Mouse (Mus musculus) kidney, embryonic 16.5 days (tissue): ENCODE data around the gene P3h2. TPM values are rescaled to one million over a fixed set of nuclear protein-coding genes. Genes with fewer than 3 reads are reported as not detected.

Source experiments
- ATAC-seq: fragments of 200-750 bp; cut with Nextera tagmentation; 2 replicates; pipeline ENCODE4 v1.8.0; 2017; ENCODE audit warnings: moderate TSS enrichment; ENCODE audit not compliant: low FRiP score, low TSS enrichment
- H3K27ac ChIP-seq: fragments of 300-500 bp; sonication (generic); 2 replicates; pipeline ENCODE4 v1.5.1; 2014; ENCODE audit warnings: low read length
- H3K27me3 ChIP-seq: fragments of 300-500 bp; sonication (generic); 2 replicates; pipeline ENCODE4 v1.6.1; 2014; ENCODE audit warnings: low read length, control low read depth, mixed read lengths; ENCODE audit not compliant: insufficient read depth
- H3K36me3 ChIP-seq: fragments of 300-500 bp; sonication (generic); 2 replicates; pipeline ENCODE4 v1.6.1; 2014; ENCODE audit warnings: low read length, control low read depth, mixed read lengths; ENCODE audit not compliant: insufficient read depth
- H3K4me1 ChIP-seq: fragments of 300-500 bp; sonication (generic); 2 replicates; pipeline ENCODE4 v1.6.1; 2014; ENCODE audit warnings: low read length, control low read depth, mixed read lengths; ENCODE audit not compliant: insufficient read depth
- H3K4me2 ChIP-seq: fragments of 300-500 bp; sonication (generic); replicated peaks from 2 replicates; pipeline ENCODE4 v1.6.1; 2014; ENCODE audit warnings: low read depth, low read length
- H3K4me3 ChIP-seq: fragments of 300-500 bp; sonication (generic); 2 replicates; pipeline ENCODE4 v1.5.1; 2014; ENCODE audit warnings: mild to moderate bottlenecking, low read length
- H3K9ac ChIP-seq: fragments of 300-500 bp; sonication (generic); replicated peaks from 2 replicates; pipeline ENCODE4 v1.6.1; 2014; ENCODE audit warnings: low read length
- H3K9me3 ChIP-seq: fragments of 300-500 bp; sonication (generic); 2 replicates; pipeline ENCODE4 v1.6.1; 2016; ENCODE audit warnings: low read length, control low read depth
- WGBS: fragments of 180-500 bp; shearing (Covaris S2); extraction: QIAGEN DNeasy Blood & Tissue Kit; methylation state at CpG from one replicate; pipeline ENCODE4 v1.1.7; 2014; 5-methylcytosine and 5-hydroxymethylcytosine counted together
- polyA plus RNA-seq: library from polyadenylated mRNA; unstranded; fragments of >200 nt; fragmentation: Nextera tagmentation; extraction: Ambion mirVana; gene quantifications from 2 replicates; pipeline ENCODE4 v1.2.1, GENCODE M21; 2015

The P3h2 gene
- polyA plus RNA-seq, 1 experiment from 2014 or later = 7.0 TPM

GRCm38 (mm10) chr16:26021759-26022158 is 83.8 kb downstream of the P3h2 start:
- H3K4me2 ChIP-seq = no peak overlapping the region
- peaks cover 3% of the 10 kb centered on the region; the same call in 1 of the 2 replicates for H3K9me3 ChIP-seq
- no peaks in the 10 kb centered on the region for H3K27me3 ChIP-seq
- no peak overlapping the region for H3K9ac ChIP-seq
- H3K4me3 ChIP-seq = no peak overlapping the region
- H3K4me1 ChIP-seq = no peaks in the 10 kb centered on the region
- no peak for ATAC-seq
- H3K27ac ChIP-seq = no peak overlapping the region
- 58% methylated on average over 2 of the region's 2 CpGs for WGBS
- no peaks in the 10 kb centered on the region for H3K36me3 ChIP-seq

GRCm38 (mm10) chr16:26005811-26006210 is 99.8 kb downstream of the P3h2 start:
- H3K4me2 ChIP-seq = no peak overlapping the region
- H3K4me3 ChIP-seq = no peak overlapping the region
- H3K4me1 ChIP-seq = no peaks in the 10 kb centered on the region
- no peaks in the 10 kb centered on the region for H3K36me3 ChIP-seq
- no peak overlapping the region for H3K9ac ChIP-seq
- no peaks in the 10 kb centered on the region for H3K9me3 ChIP-seq
- no peak overlapping the region for H3K27ac ChIP-seq
- ATAC-seq = no peak
- 91% methylated on average over 3 of the region's 3 CpGs for WGBS
- H3K27me3 ChIP-seq = no peaks in the 10 kb centered on the region

GRCm38 (mm10) chr16:26003261-26003660 is 102.3 kb downstream of the P3h2 start:
- H3K27me3 ChIP-seq = no peaks in the 10 kb centered on the region
- no peak overlapping the region for H3K9ac ChIP-seq
- ATAC-seq = no peak
- 67% methylated on average over 4 of the region's 4 CpGs for WGBS
- H3K4me3 ChIP-seq = no peak overlapping the region
- H3K4me1 ChIP-seq = no peaks in the 10 kb centered on the region
- H3K4me2 ChIP-seq = no peak overlapping the region
- no peak overlapping the region for H3K27ac ChIP-seq
- H3K9me3 ChIP-seq = no peaks in the 10 kb centered on the region
- no peaks in the 10 kb centered on the region for H3K36me3 ChIP-seq

- Histone ChIP-seq H3K27ac (no peak overlapping the region), H3K4me1 (no peaks in the 10 kb centered on the region)
- 85% methylated on average over 9 of the region's 9 CpGs for WGBS
Measured at GRCm38 (mm10) chr16:26002848-26003247, 102.7 kb downstream of the P3h2 start.

GRCm38 (mm10) chr16:25994605-25995004 is 111.0 kb downstream of the P3h2 start:
- H3K27ac ChIP-seq = no peak overlapping the region
- no peak overlapping the region for H3K4me3 ChIP-seq
- no peaks in the 10 kb centered on the region for H3K4me1 ChIP-seq
- H3K4me2 ChIP-seq = no peak overlapping the region
- H3K9me3 ChIP-seq = no peaks in the 10 kb centered on the region
- 89% methylated on average over 3 of the region's 3 CpGs for WGBS
- no peak overlapping the region for H3K9ac ChIP-seq
- H3K27me3 ChIP-seq = no peaks in the 10 kb centered on the region
- ATAC-seq = no peak
- no peaks in the 10 kb centered on the region for H3K36me3 ChIP-seq

More at GRCm38 (mm10) chr16:26002848-26003247, 102.7 kb downstream of the P3h2 start:
- Histone ChIP-seq H3K9me3 (no peaks in the 10 kb centered on the region), H3K4me2 (no peak overlapping the region), H3K27me3 (no peaks in the 10 kb centered on the region), H3K4me3 (no peak overlapping the region), H3K36me3 (no peaks in the 10 kb centered on the region), H3K9ac (no peak overlapping the region)
- ATAC-seq = no peak

GRCm38 (mm10) chr16:25987221-25987620 is 118.4 kb downstream of the P3h2 start:
- Histone ChIP-seq H3K4me2 (no peak overlapping the region), H3K27ac (no peak overlapping the region), H3K4me3 (no peak overlapping the region), H3K27me3 (no peaks in the 10 kb centered on the region), H3K4me1 (no peaks in the 10 kb centered on the region), H3K36me3 (no peaks in the 10 kb centered on the region), H3K9ac (no peak overlapping the region), H3K9me3 (no peaks in the 10 kb centered on the region)
- 93% methylated on average over 5 of the region's 5 CpGs for WGBS
- ATAC-seq = no peak

GRCm38 (mm10) chr16:25983635-25984034 is 121.9 kb downstream of the P3h2 start:
- Histone ChIP-seq H3K9me3 (no peaks in the 10 kb centered on the region), H3K4me3 (no peak overlapping the region), H3K27me3 (no peaks in the 10 kb centered on the region), H3K4me2 (no peak overlapping the region), H3K27ac (no peak overlapping the region), H3K4me1 (no peaks in the 10 kb centered on the region), H3K36me3 (no peaks in the 10 kb centered on the region), H3K9ac (no peak overlapping the region)
- no peak for ATAC-seq
- WGBS = 42% methylated on average over 4 of the region's 4 CpGs

- Histone ChIP-seq H3K9me3 (no peaks in the 10 kb centered on the region), H3K27ac (no peak overlapping the region), H3K9ac (no peak overlapping the region), H3K36me3 (no peaks in the 10 kb centered on the region), H3K4me3 (no peak overlapping the region), H3K27me3 (no peaks in the 10 kb centered on the region), H3K4me1 (no peaks in the 10 kb centered on the region), H3K4me2 (no peak overlapping the region)
- 49% methylated on average over 3 of the region's 3 CpGs for WGBS
- no peak for ATAC-seq
Measured at GRCm38 (mm10) chr16:25979037-25979436, 126.5 kb downstream of the P3h2 start.

- WGBS = 69% methylated on average over 2 of the region's 2 CpGs
- ATAC-seq = no peak
- Histone ChIP-seq H3K9ac (no peak overlapping the region), H3K27ac (no peak overlapping the region), H3K4me2 (no peak overlapping the region), H3K9me3 (no peaks in the 10 kb centered on the region), H3K4me1 (no peaks in the 10 kb centered on the region), H3K27me3 (no peaks in the 10 kb centered on the region), H3K36me3 (no peaks in the 10 kb centered on the region), H3K4me3 (no peak overlapping the region)
Measured at GRCm38 (mm10) chr16:25977210-25977609, 128.4 kb downstream of the P3h2 start.

- no peak overlapping the region for H3K4me3 ChIP-seq
- H3K36me3 ChIP-seq = 0 out of 2 replicates have a peak, but pooled peaks cover 4% of the 10 kb centered on the region
- ATAC-seq = no peak
- H3K27me3 ChIP-seq = no peaks in the 10 kb centered on the region
- 70% methylated on average over 7 of the region's 7 CpGs for WGBS
- H3K4me2 ChIP-seq = no peak overlapping the region
- no peaks in the 10 kb centered on the region for H3K9me3 ChIP-seq
- H3K4me1 ChIP-seq = no peaks in the 10 kb centered on the region
- no peak overlapping the region for H3K27ac ChIP-seq
- H3K9ac ChIP-seq = no peak overlapping the region
Measured at GRCm38 (mm10) chr16:25971285-25971684, 134.3 kb downstream of the P3h2 start.
